Mouse (Mus musculus) liver, embryonic 12.5 days (tissue): Measurements from ENCODE around the gene Lgalsl. TPM values are rescaled to one million over a fixed set of nuclear protein-coding genes. Genes with fewer than 3 reads are reported as not detected.

ENCODE experiments used
- ATAC-seq: fragments of 200-750 bp; cut with Nextera tagmentation; 2 replicates; pipeline ENCODE4 v1.8.0; 2017; ENCODE audit warnings: moderate number of reproducible peaks, mild to moderate bottlenecking, moderate library complexity
- H3K27ac ChIP-seq: fragments of 300-500 bp; sonication (generic); 2 replicates; pipeline ENCODE4 v1.5.1; 2016; ENCODE audit warnings: mild to moderate bottlenecking
- H3K27me3 ChIP-seq: fragments of 300-500 bp; sonication (generic); replicated peaks from 2 replicates; pipeline ENCODE4 v1.6.1; 2016; ENCODE audit warnings: mild to moderate bottlenecking, moderate library complexity
- H3K36me3 ChIP-seq: fragments of 300-500 bp; sonication (generic); 2 replicates; pipeline ENCODE4 v1.6.1; 2016; ENCODE audit warnings: mild to moderate bottlenecking, moderate library complexity
- H3K4me1 ChIP-seq: fragments of 300-500 bp; sonication (generic); 2 replicates; pipeline ENCODE4 v1.6.1; 2016
- H3K4me2 ChIP-seq: fragments of 300-500 bp; sonication (generic); 2 replicates; pipeline ENCODE4 v1.6.1; 2016; ENCODE audit warnings: mild to moderate bottlenecking, moderate library complexity
- H3K4me3 ChIP-seq: fragments of 300-500 bp; sonication (generic); 2 replicates; pipeline ENCODE4 v1.5.1; 2016; ENCODE audit warnings: mild to moderate bottlenecking, moderate library complexity
- H3K9ac ChIP-seq: fragments of 300-500 bp; sonication (generic); 2 replicates; pipeline ENCODE4 v1.6.1; 2016; ENCODE audit warnings: mild to moderate bottlenecking, moderate library complexity
- H3K9me3 ChIP-seq: fragments of 300-500 bp; sonication (generic); replicated peaks from 2 replicates; pipeline ENCODE4 v1.6.1; 2016; ENCODE audit warnings: mild to moderate bottlenecking, moderate library complexity
- WGBS: fragments of 180-500 bp; shearing (Covaris S2); methylation state at CpG from one replicate; pipeline ENCODE4 v1.1.7; 2016; ENCODE audit not compliant: insufficient replicate concordance; 5-methylcytosine and 5-hydroxymethylcytosine counted together
- polyA plus RNA-seq: library from polyadenylated mRNA; unstranded; fragments of >200 nt; fragmentation: Nextera tagmentation; extraction: Ambion mirVana; gene quantifications from 2 replicates; pipeline ENCODE4 v1.2.1, GENCODE M21; 2016

Lgalsl gene
- polyA plus RNA-seq, 1 experiment from 2014 or later = 18.6 TPM

GRCm38 (mm10) chr11:20858921-20859668, 28.2 kb upstream of the Lgalsl start:
- H3K36me3 ChIP-seq = no peaks in the 10 kb centered on the region
- H3K4me3 ChIP-seq = no peak overlapping the region
- H3K27ac ChIP-seq = no peak overlapping the region
- no peak for ATAC-seq
- 27% methylated on average over 9 of the region's 9 CpGs for WGBS
- H3K9ac ChIP-seq = no peak overlapping the region
- no peak overlapping the region for H3K4me2 ChIP-seq
- H3K4me1 ChIP-seq = peaks cover 8% of the 10 kb centered on the region; the same call in 1 of the 2 replicates
- peaks cover 19% of the 10 kb centered on the region for H3K27me3 ChIP-seq
- no peaks in the 10 kb centered on the region for H3K9me3 ChIP-seq

- H3K4me3 ChIP-seq = no peak overlapping the region
- no peak overlapping the region for H3K27ac ChIP-seq
- no peak for ATAC-seq
- H3K36me3 ChIP-seq = no peaks in the 10 kb centered on the region
- peaks cover 21% of the 10 kb centered on the region for H3K27me3 ChIP-seq
- H3K4me2 ChIP-seq = no peak overlapping the region
- 87% methylated on average over 4 of the region's 4 CpGs for WGBS
- H3K9ac ChIP-seq = no peak overlapping the region
- peaks cover 8% of the 10 kb centered on the region; the same call in 1 of the 2 replicates for H3K4me1 ChIP-seq
- H3K9me3 ChIP-seq = no peaks in the 10 kb centered on the region
Measured at GRCm38 (mm10) chr11:20857921-20858320, 27.1 kb upstream of the Lgalsl start.

- no peak overlapping the region for H3K9ac ChIP-seq
- H3K9me3 ChIP-seq = no peaks in the 10 kb centered on the region
- peaks cover 1% of the 10 kb centered on the region; the same call in 1 of the 2 replicates for H3K4me1 ChIP-seq
- peaks cover 18% of the 10 kb centered on the region for H3K27me3 ChIP-seq
- no peak overlapping the region for H3K4me3 ChIP-seq
- H3K36me3 ChIP-seq = no peaks in the 10 kb centered on the region
- no peak overlapping the region for H3K27ac ChIP-seq
- H3K4me2 ChIP-seq = no peak overlapping the region
- WGBS = 67% methylated on average over 4 of the region's 4 CpGs
- no peak for ATAC-seq
Measured at GRCm38 (mm10) chr11:20854032-20854741, 23.3 kb upstream of the Lgalsl start.

GRCm38 (mm10) chr11:20850196-20850595, 19.3 kb upstream of the Lgalsl start:
- Histone ChIP-seq H3K36me3 (no peaks in the 10 kb centered on the region), H3K4me1 (no peaks in the 10 kb centered on the region), H3K27ac (no peak overlapping the region), H3K4me2 (no peak overlapping the region), H3K9ac (no peak overlapping the region), H3K27me3 (peaks cover 21% of the 10 kb centered on the region), H3K9me3 (no peaks in the 10 kb centered on the region), H3K4me3 (no peak overlapping the region)
- no peak for ATAC-seq
- WGBS = 63% methylated on average over 1 of the region's 1 CpGs

- WGBS = 69% methylated on average over 5 of the region's 5 CpGs
Measured at GRCm38 (mm10) chr11:20849403-20849802, 18.5 kb upstream of the Lgalsl start.

GRCm38 (mm10) chr11:20837366-20837765, 6.5 kb upstream of the Lgalsl start:
- no peak overlapping the region for H3K27ac ChIP-seq
- no peaks in the 10 kb centered on the region for H3K9me3 ChIP-seq
- no peak overlapping the region for H3K4me2 ChIP-seq
- ATAC-seq = no peak
- no peak overlapping the region for H3K4me3 ChIP-seq
- H3K27me3 ChIP-seq = peaks cover 48% of the 10 kb centered on the region
- H3K36me3 ChIP-seq = no peaks in the 10 kb centered on the region
- 69% methylated on average over 5 of the region's 5 CpGs for WGBS
- no peaks in the 10 kb centered on the region for H3K4me1 ChIP-seq
- no peak overlapping the region for H3K9ac ChIP-seq

More at GRCm38 (mm10) chr11:20849403-20849802, 18.5 kb upstream of the Lgalsl start:
- Histone ChIP-seq H3K4me2 (no peak overlapping the region), H3K4me1 (no peaks in the 10 kb centered on the region; the same call in 1 of the 2 replicates), H3K27me3 (peaks cover 21% of the 10 kb centered on the region), H3K9me3 (no peaks in the 10 kb centered on the region), H3K4me3 (no peak overlapping the region), H3K36me3 (no peaks in the 10 kb centered on the region), H3K9ac (no peak overlapping the region), H3K27ac (no peak overlapping the region)
- no peak for ATAC-seq

GRCm38 (mm10) chr11:20831600-20832137, 813 bp upstream of the Lgalsl start:
- H3K4me1 ChIP-seq = peaks cover 27% of the 10 kb centered on the region
- H3K36me3 ChIP-seq = peaks cover 16% of the 10 kb centered on the region
- WGBS = 30% methylated on average over 11 of the region's 11 CpGs
- H3K27ac ChIP-seq = no peak overlapping the region
- H3K9me3 ChIP-seq = no peaks in the 10 kb centered on the region
- H3K4me3 ChIP-seq = peak overlapping the region; percentile 92
- peak overlapping the region; percentile 91 for H3K9ac ChIP-seq
- peaks cover 46% of the 10 kb centered on the region for H3K27me3 ChIP-seq
- ATAC-seq = no peak; the same call in 1 of the 2 replicates
- peak overlapping the region; percentile 98 for H3K4me2 ChIP-seq

GRCm38 (mm10) chr11:20829993-20830685, 717 bp downstream of the Lgalsl start:
- peaks cover 43% of the 10 kb centered on the region for H3K27me3 ChIP-seq
- peak overlapping the region; percentile 92 for H3K4me3 ChIP-seq
- H3K4me1 ChIP-seq = peaks cover 27% of the 10 kb centered on the region
- peak overlapping the region; percentile 61 for H3K27ac ChIP-seq
- WGBS = 19% methylated on average over 23 of the region's 23 CpGs
- H3K4me2 ChIP-seq = peak overlapping the region; percentile 98
- peak overlapping the region; percentile 91 for H3K9ac ChIP-seq
- peaks cover 24% of the 10 kb centered on the region for H3K36me3 ChIP-seq
- no peak for ATAC-seq
- H3K9me3 ChIP-seq = no peaks in the 10 kb centered on the region

GRCm38 (mm10) chr11:20829056-20829686, 1.7 kb downstream of the Lgalsl start:
- ATAC-seq = no peak
- H3K4me2 ChIP-seq = 0 out of 2 replicates have a peak overlapping the region, but pooled peaks have one; percentile 98
- WGBS = 80% methylated on average over 9 of the region's 9 CpGs
- no peak overlapping the region for H3K4me3 ChIP-seq
- no peak overlapping the region for H3K27ac ChIP-seq
- H3K9ac ChIP-seq = no peak overlapping the region
- H3K9me3 ChIP-seq = no peaks in the 10 kb centered on the region
- peaks cover 37% of the 10 kb centered on the region for H3K27me3 ChIP-seq
- H3K4me1 ChIP-seq = peaks cover 29% of the 10 kb centered on the region
- peaks cover 28% of the 10 kb centered on the region for H3K36me3 ChIP-seq

GRCm38 (mm10) chr11:20823961-20824360, 6.9 kb downstream of the Lgalsl start:
- no peak for ATAC-seq
- WGBS = 71% methylated on average over 2 of the region's 2 CpGs
- H3K9me3 ChIP-seq = no peaks in the 10 kb centered on the region
- H3K36me3 ChIP-seq = peaks cover 28% of the 10 kb centered on the region
- no peak overlapping the region for H3K4me3 ChIP-seq
- no peak overlapping the region for H3K9ac ChIP-seq
- no peak overlapping the region for H3K4me2 ChIP-seq
- no peaks in the 10 kb centered on the region for H3K27me3 ChIP-seq
- peak overlapping the region; percentile 54; the same call in 1 of the 2 replicates for H3K27ac ChIP-seq
- H3K4me1 ChIP-seq = peaks cover 24% of the 10 kb centered on the region

GRCm38 (mm10) chr11:20823301-20823700, 7.6 kb downstream of the Lgalsl start:
- H3K4me3 ChIP-seq = no peak overlapping the region
- WGBS = 50% methylated on average over 2 of the region's 2 CpGs
- H3K36me3 ChIP-seq = peaks cover 28% of the 10 kb centered on the region
- H3K4me1 ChIP-seq = peaks cover 23% of the 10 kb centered on the region
- no peak overlapping the region; the same call in 1 of the 2 replicates for H3K4me2 ChIP-seq
- no peaks in the 10 kb centered on the region for H3K27me3 ChIP-seq
- ATAC-seq = peak; percentile 87
- no peaks in the 10 kb centered on the region for H3K9me3 ChIP-seq
- H3K27ac ChIP-seq = peak overlapping the region; percentile 54; the same call in 1 of the 2 replicates
- no peak overlapping the region for H3K9ac ChIP-seq
